Mouse (Mus musculus) retina, postnatal 7 days (tissue): ENCODE measurements around the gene Sp4.
A peak's percentile ranks its signal among the peaks of the same experiment; 100 is the strongest.

Experiments used
- DNase-seq: peaks from one replicate; pipeline ENCODE4 v3.0.0-alpha.2; 2012; ENCODE audit warnings: low read depth, low spot score

Sp4 gene

GRCm38 (mm10) chr12:118301072-118301865, at the start of gene Sp4:
Sp4 (minus strand) TSS chr12:118301440.
- DNase-seq = peak; percentile 92

DNA sequence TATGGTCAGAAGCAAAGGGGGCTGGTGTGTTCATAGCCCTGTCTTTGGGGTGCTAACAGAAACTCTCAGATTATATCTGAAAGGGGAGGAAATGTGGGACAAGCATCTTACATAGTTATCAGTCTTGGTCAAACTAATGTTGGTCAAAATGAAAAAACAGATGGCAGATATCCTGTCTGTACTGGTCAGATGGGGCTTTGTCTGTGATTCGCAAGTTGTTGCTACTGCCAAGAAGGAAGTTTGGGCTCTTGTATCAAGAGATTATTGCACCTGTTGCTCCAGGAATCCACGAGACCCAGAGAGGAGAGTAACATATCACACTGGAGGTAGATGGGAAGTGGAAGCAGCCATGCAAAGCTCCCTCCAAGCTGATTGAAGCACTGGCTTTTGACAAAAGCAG, 37.9 kb upstream of the Sp4 start:
- no peak for DNase-seq

GRCm38 (mm10) chr12:118338243-118338642, 37.0 kb upstream of the Sp4 start:
- DNase-seq = no peak

DNA sequence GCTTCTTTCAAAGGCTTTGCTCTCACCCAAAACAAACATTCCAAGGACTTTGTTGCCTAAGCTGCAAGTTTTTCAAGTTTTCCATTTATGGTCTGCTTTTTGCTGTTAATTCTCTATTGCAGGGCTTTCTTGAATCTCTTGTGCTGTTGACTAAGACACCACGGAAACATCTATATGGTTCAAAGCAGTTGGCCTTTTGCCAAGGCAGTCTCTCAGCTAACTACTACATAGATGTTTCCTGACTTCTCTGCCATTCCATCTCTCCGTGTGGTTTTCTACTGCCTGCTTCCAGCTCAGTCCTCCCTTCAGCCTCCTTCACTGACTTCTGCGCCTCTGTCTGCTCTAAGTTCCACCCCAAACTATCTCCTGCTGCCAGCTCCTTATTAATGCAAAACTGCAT, 36.1 kb upstream of the Sp4 start:
- no peak for DNase-seq

DNA sequence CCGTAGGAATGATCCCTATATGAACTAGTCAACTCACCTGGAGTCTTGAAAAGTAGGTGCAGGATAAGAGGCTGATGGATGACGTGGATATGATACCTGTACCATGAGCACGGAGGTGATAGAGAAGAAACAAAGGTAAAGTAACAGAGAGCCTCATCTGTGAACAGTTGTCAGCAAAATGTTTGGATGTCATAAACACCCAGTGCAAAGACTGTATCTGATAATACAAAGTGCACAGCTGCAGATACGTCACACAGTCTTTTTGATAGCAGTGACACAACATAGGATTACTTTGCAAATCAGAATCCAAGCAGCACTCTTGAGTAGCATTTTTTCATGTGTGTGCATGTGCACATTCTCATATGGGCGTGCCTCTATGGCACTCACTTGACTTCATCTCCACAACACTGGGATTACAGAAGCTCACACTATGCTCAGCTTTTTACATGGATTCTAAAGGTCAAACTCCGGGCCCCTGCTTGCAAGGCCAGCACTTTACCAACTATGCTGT, 27.6 kb upstream of the Sp4 start:
- no peak for DNase-seq

DNA sequence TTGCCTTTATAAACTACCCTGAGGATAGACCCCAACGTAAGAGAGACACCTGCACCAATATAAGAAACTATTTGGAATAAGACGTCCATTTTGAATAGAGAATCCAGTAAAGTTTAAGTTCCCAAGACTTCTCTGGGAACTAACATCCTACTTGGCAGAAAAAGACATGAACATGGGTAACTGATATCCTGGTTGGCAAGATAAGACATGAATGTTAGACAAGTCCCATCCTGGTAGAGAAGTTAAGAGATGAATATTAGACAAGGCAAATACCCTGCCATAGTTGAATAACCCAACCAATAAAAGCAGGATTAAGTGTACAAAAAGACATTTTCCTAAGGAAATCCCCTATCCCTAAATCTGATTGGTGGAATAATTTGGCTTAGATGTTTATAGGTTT, 26.3 kb upstream of the Sp4 start:
- DNase-seq = no peak

GRCm38 (mm10) chr12:118326161-118326560, 24.9 kb upstream of the Sp4 start:
- DNase-seq = no peak

DNA sequence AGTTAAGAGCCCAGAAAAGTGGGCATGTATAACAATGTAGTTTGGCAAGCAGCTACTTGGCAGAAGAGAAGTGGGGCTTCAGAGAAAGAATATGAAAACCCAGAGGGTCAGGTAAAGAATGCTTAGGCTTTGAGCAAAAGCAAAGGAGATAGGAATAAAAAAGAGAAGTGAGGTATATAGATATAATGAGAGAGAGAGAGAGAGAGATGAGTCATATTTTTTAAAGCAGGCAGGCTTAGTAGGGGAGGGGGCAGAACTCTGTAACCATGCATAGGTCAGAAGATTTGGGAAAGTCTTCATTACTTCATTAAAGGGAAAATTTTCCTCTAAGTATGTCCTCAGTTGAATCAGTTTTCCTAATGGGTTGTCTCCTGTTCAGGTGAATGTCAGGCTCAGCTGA, 18.8 kb upstream of the Sp4 start:
- no peak for DNase-seq

- DNase-seq = no peak
These were observed 13.2 kb upstream of the Sp4 start for GRCm38 (mm10) chr12:118314477-118314845.

DNA sequence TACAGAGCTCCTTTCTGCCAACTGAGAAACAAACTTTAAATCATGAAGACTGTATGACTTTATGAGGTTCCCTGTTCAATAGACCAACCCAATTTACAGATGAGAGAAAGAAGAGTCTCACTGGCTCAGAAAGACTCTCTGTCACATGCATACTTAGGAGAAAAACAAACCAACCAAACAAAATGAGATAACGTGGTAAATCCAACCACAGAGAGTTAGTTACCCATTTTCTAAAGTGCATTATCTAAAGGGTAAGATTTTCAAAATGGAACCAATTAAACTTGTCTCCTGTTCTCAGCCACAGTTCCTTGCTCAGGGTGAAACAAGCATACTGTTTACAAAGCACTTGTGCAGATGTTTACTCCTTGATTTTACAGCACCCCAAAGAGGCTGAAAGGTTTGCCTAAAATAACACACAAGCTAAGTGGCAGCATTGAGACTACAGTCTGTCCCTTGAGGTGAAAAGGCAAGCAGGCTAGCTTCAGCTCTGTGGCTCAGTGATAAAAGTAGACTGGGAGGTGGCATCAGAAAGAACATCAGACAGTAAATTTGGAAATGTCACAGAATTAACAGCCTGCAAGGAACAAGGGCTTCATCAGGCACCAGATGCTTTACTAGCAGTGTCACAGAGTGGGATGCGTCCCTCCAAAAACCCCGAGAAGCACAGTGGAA, 12.7 kb upstream of the Sp4 start:
- DNase-seq = no peak

DNA sequence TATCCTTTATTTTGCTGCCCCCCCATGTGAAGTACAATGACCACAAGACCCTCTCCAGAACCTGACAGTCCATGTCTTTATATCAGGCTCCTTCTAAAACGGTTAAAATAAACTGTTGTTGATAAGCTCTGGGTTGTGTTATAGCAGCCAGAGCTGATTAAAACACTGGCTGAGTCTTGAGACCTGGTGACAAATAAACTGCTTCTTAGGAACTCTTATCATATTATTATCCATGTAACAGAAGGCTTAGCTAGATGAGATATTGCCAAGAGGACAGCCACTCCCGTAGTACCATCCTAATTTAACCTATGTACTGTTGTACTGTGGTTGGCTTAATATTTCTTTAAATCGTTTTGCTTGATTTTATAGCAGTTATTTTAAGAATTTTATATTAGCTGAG, 2.3 kb upstream of the Sp4 start:
- DNase-seq = no peak

DNA sequence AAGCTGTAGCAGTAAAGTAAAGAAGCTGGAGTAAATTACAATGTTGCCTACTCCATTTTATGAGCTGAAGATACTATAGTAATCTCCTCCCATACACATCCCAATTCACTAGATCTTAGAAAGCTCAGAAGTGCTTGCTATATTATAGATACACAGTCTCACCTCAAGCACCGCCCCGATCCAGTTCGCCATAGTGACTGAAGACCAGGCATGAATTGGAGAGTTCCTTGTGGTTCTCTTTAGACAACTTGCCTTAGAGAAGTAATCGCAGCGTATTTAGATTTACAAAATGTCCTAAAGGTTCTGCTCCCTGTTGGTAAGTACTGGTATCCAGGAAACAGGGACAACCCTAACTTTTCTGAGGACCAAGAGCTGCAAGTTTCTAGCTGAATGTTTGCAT, 1.8 kb upstream of the Sp4 start:
- no peak for DNase-seq

DNA sequence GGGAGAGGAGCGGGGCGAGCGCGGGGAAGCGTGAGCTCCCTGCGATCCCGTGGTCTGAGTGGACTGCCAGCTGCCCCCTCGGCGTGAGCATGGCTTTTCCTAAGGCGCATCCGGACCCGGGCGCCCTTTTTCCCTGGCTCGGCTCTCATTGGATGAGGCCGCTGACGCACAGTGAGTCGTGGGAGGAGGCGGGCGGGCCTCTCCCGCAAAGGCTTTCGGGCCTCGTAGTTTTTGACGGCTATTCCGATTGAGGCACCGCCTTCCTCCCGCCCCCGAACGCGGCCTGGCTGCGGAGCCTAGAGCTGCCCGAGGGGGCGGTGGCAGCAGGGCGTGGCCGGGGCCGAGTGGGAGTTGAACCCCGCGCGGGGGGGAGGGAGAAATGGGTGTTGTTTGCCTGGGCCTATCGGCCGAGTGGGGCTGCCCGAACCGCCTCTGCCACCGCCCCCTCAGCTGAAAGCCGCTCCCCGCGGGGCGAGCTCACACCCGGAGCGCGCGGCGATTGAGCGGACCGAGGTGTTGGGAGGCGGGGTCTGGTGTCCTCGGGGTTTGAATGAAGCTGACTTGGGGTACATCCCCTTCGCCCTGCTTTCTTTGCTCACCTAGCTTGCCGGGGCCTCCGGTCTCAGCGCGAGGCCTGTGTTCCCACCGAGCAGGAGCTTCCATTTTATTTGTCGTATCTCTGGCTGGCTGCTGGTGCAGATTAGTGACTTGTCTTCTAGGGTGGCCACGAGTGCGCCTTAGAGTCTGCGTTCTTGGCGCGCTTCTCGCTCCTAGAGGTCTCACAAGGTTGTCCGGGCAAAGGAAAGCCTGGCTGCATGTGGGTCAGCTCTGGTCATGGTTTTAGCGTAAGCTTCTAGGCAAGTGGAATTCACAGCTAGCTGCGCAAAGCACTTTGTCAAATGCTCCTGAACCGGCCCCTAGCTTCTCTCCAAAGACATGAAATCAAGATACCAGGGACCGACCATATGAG, 911 bp upstream of the Sp4 start:
- DNase-seq = peak; percentile 97

GRCm38 (mm10) chr12:118300754-118301071, 527 bp downstream of the Sp4 start:
- no peak for DNase-seq

DNA sequence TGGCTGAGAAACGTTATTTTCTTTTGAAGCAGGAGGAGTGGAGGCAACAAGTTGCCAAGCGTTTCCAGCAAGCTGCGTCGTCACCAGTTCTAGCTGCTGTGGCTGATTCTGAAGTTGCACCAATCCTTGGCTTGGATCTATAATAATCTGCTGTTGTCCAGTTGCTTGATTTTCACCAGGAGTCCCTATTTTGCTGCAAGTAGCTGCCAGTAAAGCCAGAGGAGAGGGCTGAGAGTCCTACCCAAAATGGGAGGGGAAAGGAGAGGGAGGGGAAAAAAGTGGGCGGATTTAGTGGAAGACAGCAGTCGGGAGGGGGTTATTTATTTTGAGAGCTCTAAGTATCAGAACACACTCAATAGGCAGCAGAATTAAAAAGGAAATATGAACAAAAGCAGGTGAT, 1.3 kb downstream of the Sp4 start:
- DNase-seq = no peak

GRCm38 (mm10) chr12:118299172-118299571, 2.1 kb downstream of the Sp4 start:
- no peak for DNase-seq

DNA sequence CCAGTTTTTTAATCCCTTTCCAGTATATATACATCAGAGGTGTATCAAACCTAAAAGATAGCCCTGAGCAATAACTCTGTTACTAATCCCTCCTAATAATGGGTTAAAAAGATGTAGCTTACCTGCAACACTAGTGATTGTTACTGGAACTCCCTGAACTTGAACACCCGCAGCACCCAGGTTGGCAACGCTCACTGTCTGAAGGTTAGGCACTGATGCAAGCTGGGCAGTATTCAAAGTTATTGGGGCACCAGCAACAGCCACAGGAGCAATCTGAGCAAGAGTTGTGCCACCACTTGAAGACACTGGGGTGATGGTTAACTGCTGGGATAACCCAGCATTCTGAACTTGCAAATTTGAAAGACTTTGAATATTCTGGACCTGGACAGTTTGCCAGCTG, 2.7 kb downstream of the Sp4 start:
- DNase-seq = no peak

GRCm38 (mm10) chr12:118296236-118296635, 5.0 kb downstream of the Sp4 start:
- DNase-seq = no peak

DNA sequence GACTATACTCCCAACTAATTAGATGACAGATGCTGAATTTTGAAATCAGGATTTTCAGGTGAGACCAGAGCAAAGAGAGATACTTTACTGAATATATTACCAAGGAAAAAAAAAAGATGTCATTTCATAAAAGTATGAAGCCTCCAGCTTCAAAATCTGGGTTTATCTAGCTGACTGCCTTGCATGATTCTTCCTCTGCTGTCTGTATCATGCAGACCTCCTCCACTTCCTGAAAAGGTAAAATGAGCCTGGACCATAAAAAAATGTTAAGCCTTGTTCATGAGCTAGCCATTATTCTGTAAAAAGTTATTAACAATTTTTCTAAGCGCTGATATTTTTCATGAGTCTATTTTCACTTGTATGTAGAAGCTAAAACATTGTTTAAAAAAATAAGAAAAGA, 5.4 kb downstream of the Sp4 start:
- DNase-seq = no peak

- no peak for DNase-seq
These were observed 12.3 kb downstream of the Sp4 start for GRCm38 (mm10) chr12:118288947-118289346.

GRCm38 (mm10) chr12:118285099-118285498, 16.1 kb downstream of the Sp4 start:
- no peak for DNase-seq

GRCm38 (mm10) chr12:118281961-118282360, 19.3 kb downstream of the Sp4 start:
- DNase-seq = no peak
